ENCODE assay signal across 8 mouse cellular contexts in the genomic region with DNA sequence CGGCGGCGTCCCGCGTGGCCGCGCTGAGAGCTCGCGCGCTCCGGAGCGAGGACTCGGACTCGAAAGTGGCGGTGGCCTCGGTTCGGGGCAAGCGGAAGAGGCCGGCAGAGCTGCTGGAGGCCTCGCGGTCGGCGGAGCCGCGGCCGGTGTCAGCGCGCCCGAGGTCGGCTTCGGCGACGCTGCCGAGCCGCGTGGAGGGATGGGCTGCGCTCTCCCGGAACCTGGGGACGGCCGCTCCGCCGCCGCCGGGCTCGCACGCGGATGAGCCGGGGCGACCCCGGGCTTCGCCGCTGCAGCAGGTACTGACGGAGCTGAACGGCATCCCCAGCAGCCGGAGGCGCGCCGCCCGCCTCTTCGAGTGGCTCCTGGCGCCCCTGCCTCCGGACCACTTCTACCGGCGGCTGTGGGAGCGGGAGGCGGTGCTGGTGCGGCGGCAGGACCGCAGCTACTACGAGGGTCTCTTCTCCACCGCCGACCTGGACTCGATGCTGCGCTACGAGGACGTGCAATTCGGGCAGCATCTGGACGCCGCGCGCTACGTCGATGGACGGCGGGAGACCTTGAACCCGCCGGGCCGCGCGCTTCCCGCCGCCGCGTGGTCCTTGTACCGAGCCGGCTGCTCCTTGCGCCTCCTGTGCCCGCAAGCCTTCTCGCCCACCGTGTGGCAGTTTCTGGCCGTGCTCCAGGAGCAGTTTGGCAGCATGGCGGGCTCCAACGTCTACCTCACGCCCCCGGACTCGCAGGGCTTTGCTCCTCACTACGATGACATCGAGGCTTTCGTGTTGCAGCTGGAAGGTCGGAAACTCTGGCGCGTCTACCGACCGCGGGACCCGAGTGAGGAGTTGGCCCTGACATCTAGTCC. TPM values are rescaled to one million over a fixed set of nuclear protein-coding genes. Genes with fewer than 3 reads are reported as not detected.
DNase-seq lines count a peak whose midpoint lies in the region; ATAC-seq and TF ChIP-seq lines count a peak whose summit lies in the region.

No protein-coding gene starts in this region.

- peaks cover 4% of the 10 kb centered on the region; the same call in 1 of the 2 replicates for H3K36me3 ChIP-seq in forebrain, postnatal 0 days (ENCODE audit: insufficient read depth)
- H3K36me3 ChIP-seq in hindbrain, postnatal 0 days (ENCODE audit: insufficient read depth, low read length), result no peaks in the 10 kb centered on the region
- peaks cover 38% of the 10 kb centered on the region for H3K36me3 ChIP-seq in limb, embryonic 10.5 days
- H3K36me3 ChIP-seq in midbrain, embryonic 15.5 days (replicated peaks), result 0 out of 2 replicates have a peak, but pooled peaks cover 3% of the 10 kb centered on the region
- H3K36me3 ChIP-seq in splenic B cell, adult 2 months (ENCODE audit: control insufficient read depth, insufficient read depth, low read length, poor library complexity, severe bottlenecking), result no peaks in the 10 kb centered on the region

- peak overlapping the region; percentile 68 for H3K9ac ChIP-seq in forebrain, postnatal 0 days
- peak overlapping the region; percentile 80 for H3K9ac ChIP-seq in hindbrain, postnatal 0 days (replicated peaks; ENCODE audit: low read length)
- peak overlapping the region; percentile 79 for H3K9ac ChIP-seq in midbrain, embryonic 15.5 days

- peak overlapping the region; percentile 81 for H3K27ac ChIP-seq in forebrain, postnatal 0 days (ENCODE audit: low read depth, low read length)
- H3K27ac ChIP-seq in hindbrain, postnatal 0 days, result peak overlapping the region; percentile 79
- peak overlapping the region; percentile 94 for H3K27ac ChIP-seq in limb, embryonic 10.5 days
- H3K27ac ChIP-seq in midbrain, embryonic 15.5 days, result peak overlapping the region; percentile 81

- under 1% methylated on average over 116 of the region's 116 CpGs for WGBS in lung, adult 2 months
- WGBS in forebrain, postnatal 0 days, result under 1% methylated on average over 96 of the region's 116 CpGs
- under 1% methylated on average over 98 of the region's 116 CpGs for WGBS in hindbrain, postnatal 0 days
- WGBS in limb, embryonic 10.5 days, result under 1% methylated on average over 106 of the region's 116 CpGs
- under 1% methylated on average over 111 of the region's 116 CpGs for WGBS in midbrain, embryonic 15.5 days

- no peaks in the 10 kb centered on the region for H3K27me3 ChIP-seq in forebrain, postnatal 0 days (ENCODE audit: insufficient read depth, low read length)
- H3K27me3 ChIP-seq in hindbrain, postnatal 0 days (ENCODE audit: insufficient read depth, low read length), result no peaks in the 10 kb centered on the region
- H3K27me3 ChIP-seq in limb, embryonic 10.5 days (ENCODE audit: low read depth, poor library complexity, severe bottlenecking), result no peaks in the 10 kb centered on the region
- H3K27me3 ChIP-seq in midbrain, embryonic 15.5 days (replicated peaks), result no peaks in the 10 kb centered on the region
- H3K27me3 ChIP-seq in splenic B cell, adult 2 months (ENCODE audit: control insufficient read depth, insufficient read depth, low read length, poor library complexity, severe bottlenecking), result no peaks in the 10 kb centered on the region

- peak overlapping the region; percentile 76 for H3K4me3 ChIP-seq in lung, adult 2 months (replicated peaks; ENCODE audit: extremely low read depth, low read depth, low read length)
- peak overlapping the region; percentile 78 for H3K4me3 ChIP-seq in forebrain, postnatal 0 days (ENCODE audit: low read depth, low read length)
- H3K4me3 ChIP-seq in hindbrain, postnatal 0 days (ENCODE audit: low read length), result peak overlapping the region; percentile 80
- peak overlapping the region; percentile 95 for H3K4me3 ChIP-seq in limb, embryonic 10.5 days
- H3K4me3 ChIP-seq in midbrain, embryonic 15.5 days, result peak overlapping the region; percentile 81

- H3K4me2 ChIP-seq in forebrain, postnatal 0 days (ENCODE audit: low read depth), result peak overlapping the region; percentile 87
- H3K4me2 ChIP-seq in hindbrain, postnatal 0 days (ENCODE audit: low read depth, low read length), result peak overlapping the region; percentile 69
- H3K4me2 ChIP-seq in midbrain, embryonic 15.5 days, result peak overlapping the region; percentile 79

- peak; percentile 74 for ATAC-seq in forebrain, postnatal 0 days
- ATAC-seq in hindbrain, postnatal 0 days, result peak; percentile 61
- peak; percentile 77 for ATAC-seq in midbrain, embryonic 15.5 days (replicated peaks)

- DNase-seq in lung, adult 2 months, result peak; percentile 37
- DNase-seq in lung, postnatal 36 days, result no peak
- DNase-seq in cerebellum, adult 8-10 months, result peak; percentile 30
- peak; percentile 67 for DNase-seq in forebrain, postnatal 0 days
- DNase-seq in hindbrain, postnatal 0 days (ENCODE audit: low spot score), result peak; percentile 70
- peak; percentile 74 for DNase-seq in limb, embryonic 10.5 days (ENCODE audit: low spot score)
- peak; percentile 36 for DNase-seq in splenic B cell, adult 2 months (ENCODE audit: low read depth, low spot score)

- peaks cover 8% of the 10 kb centered on the region; the same call in 1 of the 2 replicates for H3K4me1 ChIP-seq in lung, adult 2 months (ENCODE audit: control insufficient read depth, insufficient read depth, low read length)
- H3K4me1 ChIP-seq in forebrain, postnatal 0 days (ENCODE audit: insufficient read depth), result peaks cover 10% of the 10 kb centered on the region
- peaks cover 9% of the 10 kb centered on the region for H3K4me1 ChIP-seq in hindbrain, postnatal 0 days (ENCODE audit: insufficient read depth, low read length)
- peaks cover 37% of the 10 kb centered on the region for H3K4me1 ChIP-seq in limb, embryonic 10.5 days
- peaks cover 35% of the 10 kb centered on the region for H3K4me1 ChIP-seq in midbrain, embryonic 15.5 days

- TF ChIP-seq POLR2A in lung, adult 2 months (IDR thresholded peaks at IDR 0.05; ENCODE audit: borderline replicate concordance, extremely low read depth, low read depth, low read length), result no peak

- TF ChIP-seq CTCF in lung, adult 2 months (IDR thresholded peaks at IDR 0.05; ENCODE audit: insufficient read depth, low read length), result no peak
- TF ChIP-seq CTCF in forebrain, postnatal 0 days (IDR thresholded peaks at IDR 0.05; ENCODE audit: low read depth), result 0 out of 2 replicates have a peak, but pooled peaks have one; percentile 16
- no peak for TF ChIP-seq CTCF in hindbrain, postnatal 0 days (IDR thresholded peaks at IDR 0.05; ENCODE audit: low read depth)

- H3K9me3 ChIP-seq in forebrain, postnatal 0 days (ENCODE audit: low read length), result no peaks in the 10 kb centered on the region
- no peaks in the 10 kb centered on the region for H3K9me3 ChIP-seq in hindbrain, postnatal 0 days (ENCODE audit: low read length)
- no peaks in the 10 kb centered on the region for H3K9me3 ChIP-seq in limb, embryonic 10.5 days (replicated peaks)
- no peaks in the 10 kb centered on the region for H3K9me3 ChIP-seq in midbrain, embryonic 15.5 days

RNA-seq across cellular contexts. Expression of a gene that starts 0.7 kb away (rescaled TPM):
- polyA plus RNA-seq in lung, adult 2 months (2012; rRNA removed), result 19.1 and 29.8 TPM in 2 replicates
- 22.3 and 25.2 TPM in 2 replicates for total RNA-seq in forebrain, postnatal 0 days (2014; rRNA removed)
- 12.7 and 13.1 TPM in 2 replicates for polyA plus RNA-seq in forebrain, postnatal 0 days (2015; fragmentation: Nextera tagmentation; extraction: Ambion mirVana)
- total RNA-seq in hindbrain, postnatal 0 days (2014; rRNA removed), result 28.8 and 35.2 TPM in 2 replicates
- 8.7 and 11.3 TPM in 2 replicates for polyA plus RNA-seq in hindbrain, postnatal 0 days (2015; fragmentation: Nextera tagmentation; extraction: Ambion mirVana)
- polyA plus RNA-seq in limb, embryonic 10.5 days (2016; fragmentation: Nextera tagmentation; extraction: Ambion mirVana), result 18.5 and 21.9 TPM in 2 replicates
- 10.6 and 12.7 TPM in 2 replicates for polyA plus RNA-seq in midbrain, embryonic 15.5 days (2015; fragmentation: Nextera tagmentation; extraction: Ambion mirVana)

RNA-seq across cellular contexts. Expression of a gene that starts 29.3 kb away (rescaled TPM):
- polyA plus RNA-seq in lung, adult 2 months (2012; rRNA removed), result 155 and 165 TPM in 2 replicates
- total RNA-seq in forebrain, postnatal 0 days (2014; rRNA removed), result 8.6 and 12.4 TPM in 2 replicates
- polyA plus RNA-seq in forebrain, postnatal 0 days (2015; fragmentation: Nextera tagmentation; extraction: Ambion mirVana), result 7.0 and 9.0 TPM in 2 replicates
- total RNA-seq in hindbrain, postnatal 0 days (2014; rRNA removed), result 16.7 and 17.7 TPM in 2 replicates
- polyA plus RNA-seq in hindbrain, postnatal 0 days (2015; fragmentation: Nextera tagmentation; extraction: Ambion mirVana), result 10.7 and 12.1 TPM in 2 replicates
- 32.7 and 37.4 TPM in 2 replicates for polyA plus RNA-seq in limb, embryonic 10.5 days (2016; fragmentation: Nextera tagmentation; extraction: Ambion mirVana)
- 16.0 and 17.5 TPM in 2 replicates for polyA plus RNA-seq in midbrain, embryonic 15.5 days (2015; fragmentation: Nextera tagmentation; extraction: Ambion mirVana)

RNA-seq across cellular contexts. Expression of a gene that starts 33.6 kb away (rescaled TPM):
- polyA plus RNA-seq in lung, adult 2 months (2012; rRNA removed), result 0.05 TPM in 1 of 2 replicates, not detected in the other
- 0.05 and 0.15 TPM in 2 replicates for total RNA-seq in forebrain, postnatal 0 days (2014; rRNA removed)
- polyA plus RNA-seq in forebrain, postnatal 0 days (2015; fragmentation: Nextera tagmentation; extraction: Ambion mirVana), result 0.04 and 0.05 TPM in 2 replicates
- 0.11 and 0.16 TPM in 2 replicates for total RNA-seq in hindbrain, postnatal 0 days (2014; rRNA removed)
- polyA plus RNA-seq in hindbrain, postnatal 0 days (2015; fragmentation: Nextera tagmentation; extraction: Ambion mirVana), result not detected in 2 replicates
- polyA plus RNA-seq in limb, embryonic 10.5 days (2016; fragmentation: Nextera tagmentation; extraction: Ambion mirVana), result not detected in 2 replicates
- polyA plus RNA-seq in midbrain, embryonic 15.5 days (2015; fragmentation: Nextera tagmentation; extraction: Ambion mirVana), result 0.09 TPM in 1 of 2 replicates, not detected in the other

RNA-seq across cellular contexts. Expression of a gene that starts 36.6 kb away (rescaled TPM):
- polyA plus RNA-seq in lung, adult 2 months (2012; rRNA removed), result 18.4 and 20.3 TPM in 2 replicates
- 14.8 and 17.5 TPM in 2 replicates for total RNA-seq in forebrain, postnatal 0 days (2014; rRNA removed)
- 12.4 and 24.2 TPM in 2 replicates for polyA plus RNA-seq in forebrain, postnatal 0 days (2015; fragmentation: Nextera tagmentation; extraction: Ambion mirVana)
- 18.6 and 29.1 TPM in 2 replicates for total RNA-seq in hindbrain, postnatal 0 days (2014; rRNA removed)
- 31.2 and 33.9 TPM in 2 replicates for polyA plus RNA-seq in hindbrain, postnatal 0 days (2015; fragmentation: Nextera tagmentation; extraction: Ambion mirVana)
- polyA plus RNA-seq in limb, embryonic 10.5 days (2016; fragmentation: Nextera tagmentation; extraction: Ambion mirVana), result 14.0 and 15.1 TPM in 2 replicates
- 11.8 and 13.4 TPM in 2 replicates for polyA plus RNA-seq in midbrain, embryonic 15.5 days (2015; fragmentation: Nextera tagmentation; extraction: Ambion mirVana)

RNA-seq across cellular contexts. Expression of a gene that starts 58.2 kb away (rescaled TPM):
- 28.8 and 29.2 TPM in 2 replicates for polyA plus RNA-seq in lung, adult 2 months (2012; rRNA removed)
- 79.2 and 87.1 TPM in 2 replicates for total RNA-seq in forebrain, postnatal 0 days (2014; rRNA removed)
- polyA plus RNA-seq in forebrain, postnatal 0 days (2015; fragmentation: Nextera tagmentation; extraction: Ambion mirVana), result 112 and 119 TPM in 2 replicates
- 177 and 178 TPM in 2 replicates for total RNA-seq in hindbrain, postnatal 0 days (2014; rRNA removed)
- 160 and 172 TPM in 2 replicates for polyA plus RNA-seq in hindbrain, postnatal 0 days (2015; fragmentation: Nextera tagmentation; extraction: Ambion mirVana)
- 20.9 and 27.7 TPM in 2 replicates for polyA plus RNA-seq in limb, embryonic 10.5 days (2016; fragmentation: Nextera tagmentation; extraction: Ambion mirVana)
- polyA plus RNA-seq in midbrain, embryonic 15.5 days (2015; fragmentation: Nextera tagmentation; extraction: Ambion mirVana), result 69.7 and 83.0 TPM in 2 replicates
